Mouse (Mus musculus): ENCODE measurements at regions not wholly inside any gene's neighbourhood (a gene's known extent, or its start where the extent isn't known, plus 50 kb on each side); places are given as distances from the start of the nearest gene placed in this dataset.

GRCm38 (mm10) chr2:109420098-109420497 lies 139.6 kb upstream of the Mettl15 start:
- no peak for TF ChIP-seq CTCF (IDR thresholded peaks at IDR 0.05; ENCODE audit: low read depth)
- no peak for TF ChIP-seq EP300 (optimal IDR thresholded peaks at IDR 0.05)

Measured in stomach, postnatal 0 days (tissue).